Mouse (Mus musculus): Measurements from ENCODE around the gene Scap.
A peak's percentile ranks its signal among the peaks of the same experiment; 100 is the strongest.
"Not testable (repeated sequence)": the region's sequence is repeated elsewhere in the genome, so short reads cannot be mapped to it uniquely, and the experiment has no call there.

Gene Scap

GRCm38 (mm10) chr9:110384369-110384929 is 51.4 kb downstream of the Scap start:
- no peak for DNase-seq (ENCODE audit: low spot score)

- no peak for DNase-seq (ENCODE audit: low spot score)
These were observed 54.9 kb downstream of the Scap start for GRCm38 (mm10) chr9:110388011-110388410.

GRCm38 (mm10) chr9:110390843-110391242 is 57.8 kb downstream of the Scap start:
- DNase-seq (ENCODE audit: low spot score) = no peak

- no peak for DNase-seq (ENCODE audit: low spot score)
These were observed 60.2 kb downstream of the Scap start for GRCm38 (mm10) chr9:110393295-110393694.

- no peak for DNase-seq (ENCODE audit: low spot score)
These were observed 67.6 kb downstream of the Scap start for GRCm38 (mm10) chr9:110400650-110401049.

GRCm38 (mm10) chr9:110402731-110403130 is 69.6 kb downstream of the Scap start:
- no peak for DNase-seq (ENCODE audit: low spot score)

GRCm38 (mm10) chr9:110403240-110403639 is 70.2 kb downstream of the Scap start:
- not testable (repeated sequence) for DNase-seq (ENCODE audit: low spot score)

GRCm38 (mm10) chr9:110407311-110408098 is 74.4 kb downstream of the Scap start:
- DNase-seq (ENCODE audit: low spot score) = no peak

- peak; percentile 92 for DNase-seq (ENCODE audit: low spot score)
These were observed 75.1 kb downstream of the Scap start, which contains the start of gene Ptpn23 for GRCm38 (mm10) chr9:110408099-110408773. TSS of gene Ptpn23 (minus strand) at chr9:110408213.

- DNase-seq (ENCODE audit: low spot score) = peak; percentile 39
These were observed 78.1 kb downstream of the Scap start for GRCm38 (mm10) chr9:110410908-110411887.

GRCm38 (mm10) chr9:110412926-110413325 is 79.8 kb downstream of the Scap start:
- no peak for DNase-seq (ENCODE audit: low spot score)

- DNase-seq (ENCODE audit: low spot score) = no peak
These were observed 80.7 kb downstream of the Scap start for GRCm38 (mm10) chr9:110413785-110414184.

- DNase-seq (ENCODE audit: low spot score) = no peak
These were observed 86.5 kb downstream of the Scap start, which contains the start of gene Ngp for GRCm38 (mm10) chr9:110419511-110420112. TSS of gene Ngp (plus strand) at chr9:110419747.

- no peak for DNase-seq (ENCODE audit: low spot score)
These were observed 98.2 kb downstream of the Scap start for GRCm38 (mm10) chr9:110431241-110431640.

- DNase-seq (ENCODE audit: low spot score) = no peak
These were observed 100.0 kb downstream of the Scap start for GRCm38 (mm10) chr9:110433045-110433444.

Data from urinary bladder, postnatal 10 days (tissue).